Mouse (Mus musculus): ENCODE results near the gene Otx1.

Otx1 gene

GRCm38 (mm10) chr11:22002783-22003340, at the start of gene Otx1:
Otx1 (minus strand) TSS chr11:22002897.
- peak; percentile 54 for DNase-seq

- DNase-seq = no peak
Measured at GRCm38 (mm10) chr11:22050864-22051263, 48.2 kb upstream of the Otx1 start.

GRCm38 (mm10) chr11:22039854-22040426, 37.2 kb upstream of the Otx1 start:
- DNase-seq = peak; percentile 78

- no peak for DNase-seq
Measured at GRCm38 (mm10) chr11:22034564-22035105, 31.9 kb upstream of the Otx1 start.

DNA sequence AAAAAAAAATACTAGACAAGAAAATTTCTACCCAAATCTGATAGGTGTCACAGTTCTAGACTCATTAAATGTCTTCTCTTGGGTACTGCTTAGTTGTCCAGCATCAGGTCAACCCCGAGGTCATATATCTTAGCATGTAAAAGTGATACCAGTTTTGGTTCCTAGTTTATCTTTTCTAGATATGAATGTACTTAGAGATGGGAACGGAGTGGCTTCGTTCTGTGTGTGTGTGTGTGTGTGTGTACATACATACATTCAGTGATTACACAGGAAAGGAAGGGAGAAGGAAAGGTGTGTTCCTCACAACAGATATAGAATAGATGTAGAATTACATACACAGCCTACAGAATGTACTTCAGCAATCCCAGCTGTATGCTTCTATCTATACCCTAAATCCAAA, 30.9 kb upstream of the Otx1 start:
- no peak for DNase-seq

- no peak for DNase-seq
Measured at GRCm38 (mm10) chr11:22020602-22021001, 17.9 kb upstream of the Otx1 start.

DNA sequence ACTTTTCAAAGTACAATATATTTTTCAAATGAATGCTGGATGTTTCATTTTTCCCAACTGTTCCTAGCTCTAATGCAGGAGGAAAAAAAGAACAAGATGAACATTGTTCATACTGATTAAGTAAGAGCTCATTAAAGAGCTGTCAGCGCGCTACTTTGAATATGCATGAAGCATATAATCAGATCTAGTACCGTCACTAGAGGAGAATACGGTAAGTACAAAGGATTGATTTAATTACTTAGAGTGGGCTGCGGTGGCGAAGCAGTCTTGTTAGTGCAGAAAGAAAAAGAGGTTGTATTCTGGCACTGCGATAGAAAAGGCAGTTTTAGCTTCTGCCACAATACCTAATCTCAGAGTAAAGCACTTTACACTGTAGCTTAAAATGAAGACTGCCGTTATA, 14.7 kb upstream of the Otx1 start:
- peak; percentile 91 for DNase-seq

- no peak for DNase-seq
Measured at GRCm38 (mm10) chr11:22016341-22016740, 13.6 kb upstream of the Otx1 start.

- no peak for DNase-seq
Measured at GRCm38 (mm10) chr11:22008817-22009216, 6.1 kb upstream of the Otx1 start.

DNA sequence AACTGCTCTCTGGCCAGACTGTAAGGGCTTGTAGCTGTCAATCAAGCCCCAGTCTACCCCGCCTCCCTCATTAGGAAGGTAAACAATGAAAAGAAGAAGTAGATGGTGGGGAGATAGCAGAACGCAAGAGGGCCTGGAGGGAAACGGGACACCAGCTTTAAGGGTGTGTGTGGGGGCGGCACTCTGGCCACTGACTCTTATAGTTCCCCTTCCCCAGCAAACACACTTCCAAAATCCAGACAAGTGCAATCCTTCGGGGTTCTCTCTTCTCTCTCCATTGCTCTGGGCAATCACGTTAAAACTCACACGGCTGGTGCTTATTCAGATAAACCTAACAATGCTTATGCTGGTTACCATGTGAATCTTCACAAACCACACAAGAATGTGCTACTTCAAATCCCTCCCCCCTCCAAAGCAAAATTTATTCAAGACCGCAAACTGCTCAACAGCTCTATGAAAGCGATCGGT, 5.5 kb upstream of the Otx1 start:
- peak; percentile 62 for DNase-seq

- no peak for DNase-seq
Measured at GRCm38 (mm10) chr11:22007781-22008110, 5.0 kb upstream of the Otx1 start.

- DNase-seq = no peak
Measured at GRCm38 (mm10) chr11:22007088-22007780, 4.5 kb upstream of the Otx1 start.

- no peak for DNase-seq
Measured at GRCm38 (mm10) chr11:22006471-22007087, 3.9 kb upstream of the Otx1 start.

GRCm38 (mm10) chr11:22005281-22005870, 2.7 kb upstream of the Otx1 start:
- no peak for DNase-seq

DNA sequence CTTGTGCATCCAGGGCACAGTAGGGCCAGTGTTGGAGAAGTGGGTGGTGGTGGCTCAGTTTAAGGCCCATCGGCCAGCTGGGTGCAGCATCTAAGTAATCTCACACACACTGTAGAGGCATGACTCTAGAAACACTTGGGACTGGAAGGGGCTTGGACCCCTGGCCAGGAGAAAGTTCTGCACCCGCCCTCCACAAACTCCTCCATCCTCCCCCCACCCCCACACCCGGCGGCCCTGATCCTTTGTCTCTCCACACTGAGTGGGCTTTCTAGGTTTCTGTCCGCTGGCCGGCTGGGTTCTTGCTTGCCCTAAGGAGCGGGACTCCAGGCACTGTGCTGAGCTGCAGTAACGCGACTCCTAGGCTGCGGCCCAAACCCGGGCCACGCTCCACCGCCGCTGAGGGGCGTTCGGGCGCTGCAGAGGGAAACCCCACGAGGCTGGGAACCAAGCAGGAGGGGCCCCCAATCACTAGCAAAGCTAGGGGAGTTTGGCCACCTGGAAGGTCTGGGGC, 1.7 kb upstream of the Otx1 start:
- peak; percentile 51 for DNase-seq

DNA sequence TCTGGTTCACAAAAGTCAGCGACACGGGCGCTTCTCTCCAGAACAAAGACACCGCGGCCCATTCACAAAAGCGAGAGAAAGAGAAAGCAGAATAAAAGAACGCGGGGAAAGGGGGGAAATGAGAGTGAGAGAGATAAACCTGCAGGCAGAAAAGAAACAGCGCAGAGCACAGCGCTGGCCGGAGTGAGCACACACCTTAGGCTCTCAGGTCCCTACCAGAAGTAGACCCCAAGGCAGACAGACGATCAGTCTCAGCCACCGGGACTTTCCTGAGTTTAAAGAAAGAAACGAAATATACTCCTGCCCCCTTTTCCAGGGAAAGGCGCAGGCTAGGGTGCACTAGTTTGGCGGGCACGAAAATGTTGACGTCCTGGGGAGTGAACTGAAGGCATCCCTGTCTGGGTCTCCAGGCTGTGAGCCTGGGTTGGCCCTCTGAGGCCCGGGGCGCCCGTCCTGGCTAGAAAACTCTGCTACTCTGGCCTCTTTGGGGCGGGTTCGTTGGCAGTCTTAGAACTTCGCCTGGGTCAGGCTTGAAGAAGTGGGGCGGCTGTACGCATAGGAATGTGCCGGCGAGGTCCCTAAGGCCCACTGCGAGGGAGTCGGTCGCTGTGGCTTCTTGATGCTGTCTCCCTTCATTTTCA, 764 bp upstream of the Otx1 start:
- DNase-seq = peak; percentile 50

DNA sequence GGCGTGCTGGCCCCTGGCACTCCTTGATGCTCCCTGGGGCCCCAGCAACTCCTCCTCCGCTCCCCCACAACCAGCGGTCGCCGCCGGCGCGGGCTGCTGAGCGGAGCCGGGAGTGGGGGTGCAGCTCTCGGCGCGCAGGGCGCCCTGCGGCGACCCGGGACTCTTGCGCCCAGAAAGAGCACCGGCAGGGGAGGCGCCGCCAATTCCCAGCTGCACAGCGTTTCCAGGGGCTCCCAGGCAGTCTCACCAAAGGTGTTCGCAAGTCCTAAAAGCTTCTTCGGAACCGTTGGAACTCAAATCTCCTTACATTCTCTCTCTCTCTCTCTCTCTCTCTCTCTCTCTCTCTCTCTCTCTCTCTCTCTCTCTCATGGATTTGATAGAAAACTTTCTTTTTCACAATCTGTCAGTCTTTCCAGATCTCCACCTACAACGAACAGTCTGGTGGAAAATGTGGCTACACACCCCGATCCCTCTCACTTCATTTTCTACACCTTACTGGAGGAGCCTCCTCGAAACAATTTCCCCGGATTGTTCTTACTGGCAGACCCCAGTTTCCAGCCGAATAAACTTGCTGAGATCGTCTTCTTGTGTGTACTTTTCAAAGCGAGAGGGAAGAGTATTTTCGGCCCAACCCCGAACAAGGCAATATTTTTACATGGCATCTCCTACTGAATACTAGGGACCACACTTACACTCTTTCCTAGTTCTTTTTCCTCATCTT, 475 bp downstream of the Otx1 start:
- peak; percentile 48 for DNase-seq

- peak; percentile 77 for DNase-seq
Measured at GRCm38 (mm10) chr11:22001321-22002061, 1.2 kb downstream of the Otx1 start.

- DNase-seq = peak; percentile 30
Measured at GRCm38 (mm10) chr11:22000316-22001076, 2.2 kb downstream of the Otx1 start.
